Mouse (Mus musculus) testis, adult 2 months (tissue): ENCODE data around the gene Mknk1.

ENCODE experiments used
- CTCF ChIP-seq: fragments of 200-500 bp; IDR thresholded peaks from 2 replicates; pipeline ENCODE4 v1.5.1; 2012; ENCODE audit warnings: low read depth, mild to moderate bottlenecking, inconsistent platforms, low read length, moderate library complexity; ENCODE audit not compliant: control insufficient read depth, insufficient read depth, insufficient replicate concordance
- POLR2A ChIP-seq: fragments of 200-500 bp; IDR thresholded peaks from 2 replicates; pipeline ENCODE4 v1.6.1; 2012; ENCODE audit warnings: low read depth, mild to moderate bottlenecking, inconsistent platforms, low read length, moderate library complexity; ENCODE audit not compliant: control insufficient read depth

DNA sequence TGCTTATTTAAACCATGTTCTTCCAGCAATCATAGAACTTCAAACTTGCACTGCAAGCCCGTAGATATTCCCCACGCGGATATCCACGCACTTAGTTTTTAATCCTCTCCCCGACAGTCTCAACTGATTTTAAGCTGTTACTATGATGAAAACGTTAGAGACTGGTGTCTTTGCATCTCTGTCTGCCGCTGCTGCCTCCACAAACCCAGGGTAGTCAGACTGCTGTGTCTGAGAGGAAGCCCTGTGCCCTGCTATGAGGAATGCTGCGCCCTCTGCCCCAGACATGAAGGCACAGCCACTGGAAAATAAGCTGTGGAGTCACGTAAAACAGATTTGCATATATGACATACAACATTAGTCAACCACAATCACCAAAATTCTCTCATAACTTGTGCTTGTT is 39.8 kb downstream of the Mknk1 start:
- no peak for TF ChIP-seq CTCF
- no peak for TF ChIP-seq POLR2A
